Mouse (Mus musculus): Measurements from ENCODE around the gene Smad3.

- no peak for TF ChIP-seq MAX (IDR thresholded peaks at IDR 0.05; ENCODE audit: low read depth)
- no peak for TF ChIP-seq USF1 (IDR thresholded peaks at IDR 0.05; ENCODE audit: low read depth)
Measured at GRCm38 (mm10) chr9:63721573-63722275, 36.1 kb downstream of the Smad3 start.
